Mouse (Mus musculus) stomach, embryonic 14.5 days (tissue): ENCODE data around the gene Ibtk. TPM values are rescaled to one million over a fixed set of nuclear protein-coding genes. Genes with fewer than 3 reads are reported as not detected.
A peak's percentile ranks its signal among the peaks of the same experiment; 100 is the strongest.
"Not testable (repeated sequence)": the region's sequence is repeated elsewhere in the genome, so short reads cannot be mapped to it uniquely, and the experiment has no call there.

Experiments used
- ATAC-seq: fragments of 200-750 bp; cut with Nextera tagmentation; 2 replicates; pipeline ENCODE4 v1.8.0; 2017; ENCODE audit warnings: low read depth, moderate TSS enrichment; ENCODE audit not compliant: insufficient number of reproducible peaks, insufficient read depth, low FRiP score
- H3K27ac ChIP-seq: fragments of 300-500 bp; sonication (generic); 2 replicates; pipeline ENCODE4 v1.5.1; 2014; ENCODE audit warnings: mild to moderate bottlenecking, low read length, moderate library complexity, mixed read lengths
- H3K27me3 ChIP-seq: fragments of 300-500 bp; sonication (generic); 2 replicates; pipeline ENCODE4 v1.6.1; 2014; ENCODE audit warnings: low read length, control low read depth, mixed read lengths; ENCODE audit not compliant: control insufficient read depth, insufficient read depth
- H3K36me3 ChIP-seq: fragments of 300-500 bp; sonication (generic); 2 replicates; pipeline ENCODE4 v1.6.1; 2014; ENCODE audit warnings: mild to moderate bottlenecking, control low read depth, low read length, moderate library complexity, mixed read lengths; ENCODE audit not compliant: control insufficient read depth, insufficient read depth
- H3K4me1 ChIP-seq: fragments of 300-500 bp; sonication (generic); 2 replicates; pipeline ENCODE4 v1.6.1; 2014; ENCODE audit warnings: low read length, control low read depth, mixed read lengths; ENCODE audit not compliant: control insufficient read depth, insufficient read depth
- H3K4me2 ChIP-seq: fragments of 300-500 bp; sonication (generic); replicated peaks from 2 replicates; pipeline ENCODE4 v1.6.1; 2014; ENCODE audit warnings: low read depth, low read length, control low read depth
- H3K4me3 ChIP-seq: fragments of 300-500 bp; sonication (generic); 2 replicates; pipeline ENCODE4 v1.5.1; 2014; ENCODE audit warnings: low read depth, low read length, control low read depth
- H3K9ac ChIP-seq: fragments of 300-500 bp; sonication (generic); replicated peaks from 2 replicates; pipeline ENCODE4 v1.6.1; 2014; ENCODE audit warnings: low read depth, mild to moderate bottlenecking, control low read depth, low read length, moderate library complexity, mixed read lengths
- H3K9me3 ChIP-seq: fragments of 300-500 bp; sonication (generic); 2 replicates; pipeline ENCODE4 v1.6.1; 2016; ENCODE audit warnings: low read depth, low read length, control low read depth; ENCODE audit not compliant: control insufficient read depth
- WGBS: fragments of 180-500 bp; shearing (Covaris S2); extraction: QIAGEN DNeasy Blood & Tissue Kit; methylation state at CpG from one replicate; pipeline ENCODE4 v1.1.7; 2014; 5-methylcytosine and 5-hydroxymethylcytosine counted together
- polyA plus RNA-seq: library from polyadenylated mRNA; unstranded; fragments of >200 nt; fragmentation: Nextera tagmentation; extraction: Ambion mirVana; gene quantifications from 2 replicates; pipeline ENCODE4 v1.2.1, GENCODE M21; 2014

Gene Ibtk
- 46.1 and 48.6 TPM in 2 replicates for polyA plus RNA-seq

DNA sequence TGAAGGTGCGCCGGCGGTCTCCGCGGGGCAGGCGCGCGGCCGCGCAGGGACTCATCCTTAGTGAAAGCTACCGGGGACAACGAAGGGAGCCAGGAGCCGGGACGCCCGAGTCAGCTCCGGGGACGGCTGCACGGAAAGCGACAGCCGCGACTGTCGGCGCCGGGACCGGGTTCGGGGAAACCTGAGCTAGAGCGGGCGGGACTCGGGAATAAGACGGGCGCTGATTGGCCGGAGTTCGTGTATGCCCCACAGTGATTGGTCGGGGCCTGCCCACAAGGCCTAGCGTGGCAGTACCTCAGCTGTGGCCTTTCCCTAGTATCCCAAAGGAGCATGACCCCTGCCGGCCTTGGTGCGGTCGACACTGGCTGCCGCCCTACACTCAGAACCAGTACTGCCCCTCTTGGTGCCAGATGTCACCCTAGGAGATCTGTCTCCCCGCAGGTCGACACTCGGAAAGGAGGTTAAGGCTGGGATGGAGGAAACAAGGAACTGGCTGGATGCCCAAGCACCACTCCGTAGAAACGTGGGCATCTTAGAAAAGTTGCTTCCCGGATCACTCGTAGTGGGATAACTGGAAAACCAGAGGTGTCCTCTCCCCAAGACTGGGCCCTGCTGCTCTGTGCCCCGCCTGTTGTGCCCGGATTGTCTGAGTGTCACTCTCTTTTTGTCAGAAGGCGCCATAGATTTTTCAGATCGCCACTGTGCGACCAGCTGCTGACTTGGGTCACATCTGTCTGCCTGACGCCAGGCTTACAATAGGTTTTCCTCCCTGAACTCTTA is at the start of gene Ibtk:
Gene Ibtk, minus strand, starts transcription at position 193 of the 780 bp plus-strand sequence.
- ATAC-seq = peak; percentile 99
- WGBS = under 1% methylated on average over 52 of the region's 52 CpGs
- peaks cover 9% of the 10 kb centered on the region; the same call in 1 of the 2 replicates for H3K4me1 ChIP-seq
- H3K36me3 ChIP-seq = no peaks in the 10 kb centered on the region
- H3K9me3 ChIP-seq = no peaks in the 10 kb centered on the region
- no peaks in the 10 kb centered on the region for H3K27me3 ChIP-seq
- H3K9ac ChIP-seq = peak within 1 kb of the TSS; percentile 98
- H3K4me2 ChIP-seq = peak within 1 kb of the TSS; percentile 78
- H3K4me3 ChIP-seq = peak within 1 kb of the TSS; percentile 93
- peak within 1 kb of the TSS; percentile 99 for H3K27ac ChIP-seq

DNA sequence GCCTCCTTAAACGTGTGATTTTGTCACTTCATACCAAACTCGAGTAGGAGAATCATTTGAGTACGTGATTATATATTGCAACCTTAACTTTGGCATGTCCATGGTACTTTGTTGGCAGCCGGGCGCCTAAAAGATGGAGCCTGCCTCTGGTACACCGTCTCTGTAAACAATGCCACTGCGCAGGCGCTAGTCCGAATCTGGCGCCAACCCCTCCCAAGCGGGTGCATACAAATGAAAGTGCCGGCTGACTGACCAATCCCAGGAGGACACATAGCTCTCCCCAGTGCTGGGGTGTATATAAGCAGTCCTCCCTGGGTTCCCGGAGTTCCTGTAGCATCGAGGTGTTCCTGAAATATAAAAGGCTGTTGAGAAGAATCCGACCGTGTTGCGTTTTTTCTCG is 42.4 kb upstream of the Ibtk start:
- not testable (repeated sequence) for ATAC-seq, H3K9me3 ChIP-seq, H3K4me3 ChIP-seq, H3K4me1 ChIP-seq, H3K9ac ChIP-seq, H3K27me3 ChIP-seq, H3K36me3 ChIP-seq, H3K4me2 ChIP-seq, H3K27ac ChIP-seq
- 95% methylated on average over 18 of the region's 18 CpGs for WGBS

DNA sequence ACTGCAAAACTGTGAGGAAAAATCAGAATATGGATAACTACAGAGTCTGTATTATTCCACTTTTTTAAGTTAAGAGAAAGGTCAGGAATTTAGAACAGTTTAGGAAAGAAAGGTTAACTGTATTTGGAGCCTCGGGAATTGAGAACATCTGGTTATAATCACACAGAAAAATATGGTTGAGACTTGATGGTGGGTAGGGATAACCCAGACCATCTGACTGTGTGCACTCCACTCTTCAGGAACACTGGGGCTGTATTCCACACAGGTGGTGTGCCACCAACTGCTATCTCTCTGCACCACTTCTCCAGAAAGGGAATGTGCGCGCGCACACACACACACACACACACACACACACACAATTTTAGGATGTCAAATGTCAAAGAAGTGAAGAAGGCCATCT is 31.1 kb upstream of the Ibtk start:
- Histone ChIP-seq H3K4me2 (no peak overlapping the region), H3K27me3 (no peaks in the 10 kb centered on the region), H3K9ac (no peak overlapping the region), H3K36me3 (no peaks in the 10 kb centered on the region), H3K27ac (no peak overlapping the region), H3K9me3 (no peaks in the 10 kb centered on the region), H3K4me3 (no peak overlapping the region), H3K4me1 (no peaks in the 10 kb centered on the region)
- 76% methylated on average over 4 of the region's 4 CpGs for WGBS
- no peak for ATAC-seq

DNA sequence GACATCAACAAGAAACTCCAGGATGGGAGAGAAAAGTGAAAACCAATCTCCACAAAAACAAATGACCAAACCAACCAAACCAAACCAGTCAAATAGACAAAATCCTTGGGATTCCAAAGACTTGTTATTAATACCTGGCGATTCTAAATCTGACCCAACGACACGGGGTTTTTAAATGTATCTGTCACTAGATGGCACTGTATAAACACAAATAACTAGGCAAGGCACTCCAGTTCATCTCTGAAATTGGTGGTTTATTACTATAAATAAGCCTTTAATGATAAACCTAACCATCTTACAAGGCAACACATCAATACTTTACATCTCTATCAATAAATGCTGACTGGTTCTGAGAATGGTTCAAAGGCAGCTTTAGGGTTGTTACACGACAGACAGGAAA is 30.3 kb upstream of the Ibtk start:
- Histone ChIP-seq H3K4me1 (no peaks in the 10 kb centered on the region), H3K27me3 (no peaks in the 10 kb centered on the region), H3K4me2 (no peak overlapping the region), H3K9me3 (no peaks in the 10 kb centered on the region), H3K9ac (no peak overlapping the region), H3K36me3 (no peaks in the 10 kb centered on the region), H3K4me3 (no peak overlapping the region), H3K27ac (no peak overlapping the region)
- 23% methylated on average over 4 of the region's 4 CpGs for whole genome bisulfite sequencing
- ATAC-seq = no peak

DNA sequence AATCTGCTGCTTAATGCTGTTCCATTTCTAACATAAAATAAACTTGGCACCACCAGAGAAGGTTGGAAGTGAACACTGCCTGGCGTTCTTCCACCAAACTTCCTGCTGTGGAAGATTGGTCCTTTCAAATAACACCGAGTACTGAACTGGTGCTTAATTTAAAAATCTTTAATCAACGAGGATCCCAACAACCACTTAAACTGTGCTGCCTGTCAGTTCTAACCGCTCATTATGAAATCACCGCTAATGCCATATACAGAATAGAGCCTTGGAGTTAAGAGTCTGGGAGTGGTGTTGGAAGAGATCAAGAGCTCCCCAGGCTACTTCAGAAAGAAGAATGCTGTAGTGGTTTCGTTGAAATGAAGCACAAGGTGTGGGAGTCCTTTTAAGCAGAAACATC is 28.4 kb upstream of the Ibtk start:
- Histone ChIP-seq H3K9me3 (no peaks in the 10 kb centered on the region), H3K27ac (no peak overlapping the region), H3K27me3 (no peaks in the 10 kb centered on the region), H3K36me3 (no peaks in the 10 kb centered on the region), H3K4me1 (no peaks in the 10 kb centered on the region), H3K4me3 (no peak overlapping the region), H3K4me2 (no peak overlapping the region), H3K9ac (no peak overlapping the region)
- no peak for ATAC-seq
- 63% methylated on average over 6 of the region's 6 CpGs for WGBS

DNA sequence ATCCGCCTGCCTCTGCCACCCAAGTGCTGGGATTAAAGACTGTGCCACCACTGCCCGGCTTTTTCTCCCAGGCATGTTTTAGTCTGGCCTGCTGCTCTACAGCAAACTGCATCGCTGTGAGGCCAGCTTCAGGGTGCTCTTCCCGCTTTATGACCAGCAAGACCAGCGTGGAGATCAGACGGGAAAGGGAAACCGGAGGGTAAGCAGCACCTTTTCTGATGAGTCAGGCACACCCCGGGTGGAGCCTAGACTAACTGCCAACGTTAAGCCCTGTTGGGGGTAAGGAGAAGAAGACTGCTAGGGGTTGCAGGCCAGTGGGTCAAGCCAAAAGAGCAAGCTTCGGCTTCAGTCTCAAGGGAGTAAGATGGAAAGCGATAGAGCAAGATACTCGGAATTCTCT is 23.1 kb upstream of the Ibtk start:
- WGBS = 74% methylated on average over 12 of the region's 12 CpGs
- no peak for ATAC-seq
- H3K4me3 ChIP-seq = no peak overlapping the region
- no peak overlapping the region for H3K4me2 ChIP-seq
- no peaks in the 10 kb centered on the region for H3K9me3 ChIP-seq
- H3K36me3 ChIP-seq = no peaks in the 10 kb centered on the region
- no peaks in the 10 kb centered on the region for H3K27me3 ChIP-seq
- H3K4me1 ChIP-seq = no peaks in the 10 kb centered on the region
- no peak overlapping the region for H3K27ac ChIP-seq
- no peak overlapping the region for H3K9ac ChIP-seq

DNA sequence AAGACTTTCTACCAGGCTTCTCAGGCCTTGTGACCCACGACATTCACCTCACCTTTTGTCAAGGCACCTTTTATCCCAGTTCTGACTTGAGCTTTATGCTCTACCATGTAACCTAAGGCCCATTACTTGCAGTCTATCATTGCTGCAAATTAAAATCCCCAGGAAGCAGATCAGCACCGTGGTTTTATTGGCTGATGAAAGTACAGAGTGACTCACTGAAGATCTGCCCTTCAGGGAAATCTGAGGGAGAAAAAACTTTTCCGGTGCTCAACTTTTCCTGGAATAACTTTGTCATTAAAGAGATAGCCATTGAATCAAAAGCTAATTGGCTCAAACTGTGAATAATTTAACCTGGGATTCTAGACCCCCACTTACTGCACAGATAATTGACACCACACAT is 22.3 kb upstream of the Ibtk start:
- WGBS = 77% methylated on average over 3 of the region's 3 CpGs

DNA sequence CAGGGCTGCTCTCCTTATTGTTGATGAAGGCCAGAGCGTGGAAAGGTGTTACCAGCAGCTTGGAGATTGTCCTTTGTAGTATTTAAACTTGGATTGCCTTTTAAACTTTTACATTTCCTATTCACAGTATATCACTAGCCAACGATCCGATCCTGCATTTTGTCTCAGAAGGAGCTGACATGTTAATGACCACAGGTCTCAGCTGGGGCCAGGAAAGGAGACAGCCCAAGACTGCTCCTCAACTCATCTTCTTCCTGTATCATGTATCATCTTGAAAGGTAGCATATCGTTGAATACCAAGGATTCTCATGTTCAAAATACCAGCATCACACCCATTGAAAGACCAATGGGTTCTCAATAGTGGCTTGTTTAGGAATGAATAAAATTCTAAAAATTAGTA is 21.2 kb upstream of the Ibtk start:
- Histone ChIP-seq H3K4me2 (no peak overlapping the region), H3K9ac (no peak overlapping the region), H3K4me1 (no peaks in the 10 kb centered on the region), H3K36me3 (no peaks in the 10 kb centered on the region), H3K4me3 (no peak overlapping the region), H3K27ac (no peak overlapping the region), H3K27me3 (no peaks in the 10 kb centered on the region), H3K9me3 (no peaks in the 10 kb centered on the region)
- no peak for ATAC-seq
- WGBS = 55% methylated on average over 4 of the region's 4 CpGs

More for the DNA sequence above, 22.3 kb upstream of the Ibtk start:
- Histone ChIP-seq H3K27me3 (no peaks in the 10 kb centered on the region), H3K4me3 (no peak overlapping the region), H3K36me3 (no peaks in the 10 kb centered on the region), H3K4me1 (no peaks in the 10 kb centered on the region), H3K9me3 (no peaks in the 10 kb centered on the region), H3K9ac (no peak overlapping the region), H3K4me2 (no peak overlapping the region), H3K27ac (no peak overlapping the region)
- ATAC-seq = no peak
